Mouse (Mus musculus) left cerebral cortex, postnatal 25 days (tissue): ENCODE measurements around the gene Ralgds. TPM values are rescaled to one million over a fixed set of nuclear protein-coding genes. Genes with fewer than 3 reads are reported as not detected.

ENCODE experiments used
- DNase-seq, 2 experiments: peaks; one replicate each; pipeline ENCODE4 v3.0.0; 2022; ENCODE audit warnings: low spot score in 2 of 2, mixed read lengths in 1 of 2
- intact Hi-C: fragments of 180-260 bp; cut with DNase I; formaldehyde crosslinking; loops from one replicate; pipeline ENCODE4 v1.15.1; 2025
- total RNA-seq, 2 experiments: library from RNA; stranded (reverse); gene quantifications; 2 replicates each; pipeline ENCODE4 v1.2.3; 2021

Ralgds gene
- total RNA-seq, 2 experiments from 2014 or later: 86.4 to 92.7 TPM

DNA sequence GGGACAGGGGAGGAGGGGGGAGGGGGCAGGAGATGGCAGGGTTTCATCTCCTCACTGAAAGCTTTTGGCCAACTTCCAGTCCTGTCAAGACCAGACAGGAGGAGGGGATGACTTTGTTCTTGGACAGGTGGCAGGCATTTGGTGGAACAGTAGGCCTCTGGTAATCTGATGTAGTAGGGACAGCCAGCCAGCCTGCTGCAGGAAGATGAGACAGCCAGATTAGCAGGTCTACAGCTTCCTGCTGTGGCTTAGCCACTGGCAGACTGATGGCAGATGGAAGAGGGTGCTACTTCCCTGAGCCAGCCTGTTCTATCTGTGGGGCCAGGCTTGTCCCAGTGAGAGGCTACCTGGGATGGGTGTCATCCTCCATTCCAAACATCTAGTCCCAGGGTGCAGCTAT is 33.1 kb downstream of the Ralgds start:
- intact Hi-C loops: no loop called here
- DNase-seq: no peak

DNA sequence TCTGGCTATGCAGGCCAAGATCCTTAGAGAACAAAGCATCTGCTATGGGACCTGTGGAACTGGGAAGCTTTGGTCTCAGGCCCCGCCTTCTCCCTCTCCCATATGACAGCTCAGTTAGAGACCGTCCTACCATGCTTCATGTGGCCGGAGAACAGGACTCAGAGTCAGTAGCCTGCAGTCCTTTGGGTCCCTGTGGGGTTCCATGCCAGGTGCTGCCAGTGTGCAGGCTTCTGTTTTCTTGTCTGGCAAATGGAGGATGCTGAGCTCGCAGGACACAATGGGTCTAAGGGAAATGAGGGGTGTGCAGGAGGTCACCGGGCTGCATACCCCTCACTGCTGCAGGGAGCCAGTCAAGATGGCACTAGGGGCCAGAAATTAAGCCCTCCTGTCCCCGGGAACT is 33.6 kb downstream of the Ralgds start:
- intact Hi-C loops: no loop called here
- no peak for DNase-seq

DNA sequence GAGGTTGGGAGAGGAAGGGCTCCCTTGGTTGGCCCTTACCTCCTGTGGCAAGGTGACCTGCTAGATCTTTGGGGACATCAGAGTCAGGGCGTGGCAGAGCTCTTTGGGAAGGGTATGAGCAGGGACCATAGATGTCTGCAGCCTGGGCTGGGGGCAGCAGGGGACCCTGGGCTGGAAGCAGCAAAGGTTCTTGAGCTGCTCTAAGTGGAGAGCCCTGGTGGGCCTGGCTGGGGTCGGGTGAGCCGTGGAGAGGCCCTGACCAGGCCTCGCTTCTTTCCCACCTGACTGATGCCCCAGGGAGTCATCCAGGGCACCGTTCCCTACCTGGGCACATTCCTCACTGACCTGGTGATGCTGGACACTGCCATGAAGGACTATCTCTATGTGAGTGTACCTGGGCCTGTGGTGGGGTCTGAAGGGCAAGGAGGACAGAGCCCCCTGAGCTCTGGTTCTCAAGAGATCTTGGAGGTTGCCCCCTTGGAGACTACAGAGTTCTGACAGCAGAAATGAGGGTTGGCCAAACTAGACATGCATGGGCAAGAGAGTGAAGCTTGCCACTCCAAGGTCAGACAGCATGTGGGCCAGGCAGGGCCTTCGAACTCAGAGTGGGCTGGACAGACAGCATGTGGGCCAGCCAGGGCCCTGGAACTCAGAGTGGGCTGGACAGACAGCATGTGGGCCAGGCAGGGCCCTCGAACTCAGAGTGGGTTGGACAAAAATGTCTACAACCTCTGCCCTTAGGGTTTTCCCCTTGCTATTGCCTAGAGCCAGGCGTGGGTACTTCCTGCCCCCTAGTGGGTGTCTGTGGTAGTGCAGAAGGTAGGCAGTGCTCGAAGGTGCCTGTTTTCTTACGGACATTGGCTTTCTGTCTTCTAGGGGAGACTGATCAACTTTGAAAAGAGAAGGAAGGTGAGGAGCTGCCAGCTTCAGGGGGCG is 34.6 kb downstream of the Ralgds start:
- peak; percentile 76 to 79 for DNase-seq
- intact Hi-C loops: loop anchor here (1.0 kb wide), 1 partner anchor 33 kb away; no protein-coding TSS in a partner anchor

DNA sequence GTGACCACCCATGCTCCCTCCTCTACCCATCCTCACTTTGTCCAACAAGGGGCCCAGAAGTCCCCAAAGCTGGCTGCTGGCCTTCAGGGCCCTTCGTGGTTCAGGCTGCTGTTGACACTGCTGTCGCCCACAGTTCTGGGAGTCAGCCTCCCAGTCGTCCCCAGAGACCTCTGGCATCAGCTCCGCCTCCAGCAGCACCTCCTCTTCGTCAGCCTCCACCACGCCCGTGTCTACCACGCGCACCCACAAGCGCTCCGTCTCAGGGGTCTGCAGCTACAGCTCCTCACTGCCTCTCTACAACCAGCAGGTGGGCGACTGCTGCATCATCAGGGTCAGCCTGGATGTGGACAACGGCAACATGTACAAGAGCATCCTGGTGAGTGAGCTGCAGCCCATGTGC is 36.2 kb downstream of the Ralgds start:
- intact Hi-C loops: no loop called here
- no peak for DNase-seq

DNA sequence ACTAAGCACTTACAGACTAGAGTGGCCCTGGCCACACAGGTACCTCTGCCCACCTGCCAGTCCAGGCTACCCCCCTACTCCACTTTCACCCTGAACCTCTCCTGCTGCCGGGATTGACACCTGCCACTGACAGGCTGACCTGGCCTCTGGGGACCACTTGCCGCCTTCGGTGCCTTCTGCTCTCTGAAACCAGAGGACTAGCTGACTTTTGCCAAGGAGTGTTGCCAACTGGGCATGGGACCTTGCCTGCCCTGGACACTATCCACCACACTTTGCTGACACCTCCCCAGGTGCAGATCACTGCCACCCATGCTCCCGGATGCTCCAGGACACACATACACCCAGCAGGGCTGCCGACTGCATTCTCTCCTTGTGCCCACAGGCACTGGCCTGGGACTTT is 39.4 kb downstream of the Ralgds start:
- DNase-seq: no peak
- intact Hi-C loops: no loop called here

DNA sequence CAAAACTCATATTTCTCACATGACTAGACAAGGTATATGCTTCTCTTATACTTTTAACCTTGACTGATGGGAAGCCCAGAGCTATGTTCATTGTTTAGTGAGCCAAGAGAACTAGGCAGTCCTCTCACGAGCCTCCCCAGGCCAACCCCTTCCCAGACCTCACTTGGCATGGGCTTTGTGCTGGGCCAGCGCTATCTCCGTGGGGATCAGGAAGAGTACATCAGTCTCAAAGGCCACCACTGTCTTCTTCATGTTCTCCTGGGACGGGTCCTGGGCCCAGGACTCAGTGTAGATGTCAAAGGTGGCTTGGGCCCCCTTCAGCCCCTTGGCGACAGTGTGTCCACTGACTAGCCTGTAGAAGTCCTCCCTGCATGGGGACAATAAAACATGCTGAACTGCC is 44.5 kb downstream of the Ralgds start:
- intact Hi-C loops: no loop called here
- no peak for DNase-seq

DNA sequence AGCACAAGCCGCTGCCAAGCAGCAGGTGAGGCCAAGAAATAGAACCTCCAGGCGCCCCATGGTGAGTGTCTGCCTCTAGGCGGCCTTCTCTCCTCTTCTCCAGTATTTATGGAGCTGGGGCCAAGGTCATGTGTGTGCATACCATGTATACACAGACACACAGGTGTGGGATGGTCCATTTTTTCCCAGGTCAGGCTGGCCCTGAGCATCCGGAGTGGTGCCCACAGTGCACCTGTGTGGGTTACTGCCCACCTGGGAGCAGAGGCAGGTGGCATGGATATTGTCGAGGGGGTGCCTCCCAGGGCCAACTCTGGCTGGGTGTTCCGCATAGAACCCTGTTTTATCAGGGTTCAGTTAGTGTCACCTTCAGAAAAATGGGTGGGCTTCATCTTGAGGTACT is 50.4 kb downstream of the Ralgds start, which contains the start of gene Cel:
Gene Cel (minus strand): TSS at position 101 of the 400 bp plus-strand sequence.
- intact Hi-C loops: no loop called here
- no peak for DNase-seq

DNA sequence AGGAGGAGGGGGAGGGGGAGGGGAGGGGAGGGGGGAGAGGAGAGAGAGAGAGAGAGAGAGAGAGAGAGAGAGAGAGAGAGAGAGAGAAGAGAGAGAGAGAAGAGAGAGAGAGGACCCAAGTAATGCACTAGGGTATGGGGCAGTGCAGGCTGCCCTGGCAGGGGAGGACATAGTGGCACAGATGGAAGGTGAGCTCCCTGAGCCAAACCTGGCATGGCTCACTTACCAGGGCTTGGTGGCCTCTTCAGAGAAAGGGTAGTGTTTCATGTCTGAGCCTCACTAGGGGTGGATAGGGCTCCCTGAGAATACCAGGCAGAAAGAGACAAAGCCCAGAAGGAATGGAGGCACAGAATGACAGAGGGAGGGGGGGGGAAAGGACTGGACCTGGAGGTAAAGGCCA is 50.9 kb downstream of the Ralgds start:
- no peak for DNase-seq
- intact Hi-C loops: no loop called here

DNA sequence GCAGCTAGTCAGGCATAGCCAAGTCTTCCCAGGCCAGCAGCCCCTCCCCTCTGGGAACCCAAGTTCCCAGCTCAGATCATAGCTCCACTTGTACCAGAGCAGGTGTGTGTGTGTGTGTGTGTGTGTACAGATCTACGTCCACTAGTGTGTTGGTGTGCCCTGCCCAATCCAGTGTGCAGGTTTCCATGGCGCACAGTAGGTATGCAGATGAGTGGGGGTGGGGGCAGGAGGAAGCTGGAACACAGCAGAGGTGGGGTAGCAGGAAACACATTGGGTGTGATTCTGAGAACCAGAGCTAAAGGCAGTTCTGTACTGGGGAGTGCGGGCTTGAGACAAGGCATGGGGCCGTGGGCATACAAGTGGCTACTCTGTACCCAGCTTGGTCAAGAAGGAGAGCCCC is 51.5 kb downstream of the Ralgds start:
- intact Hi-C loops: no loop called here
- no peak for DNase-seq

DNA sequence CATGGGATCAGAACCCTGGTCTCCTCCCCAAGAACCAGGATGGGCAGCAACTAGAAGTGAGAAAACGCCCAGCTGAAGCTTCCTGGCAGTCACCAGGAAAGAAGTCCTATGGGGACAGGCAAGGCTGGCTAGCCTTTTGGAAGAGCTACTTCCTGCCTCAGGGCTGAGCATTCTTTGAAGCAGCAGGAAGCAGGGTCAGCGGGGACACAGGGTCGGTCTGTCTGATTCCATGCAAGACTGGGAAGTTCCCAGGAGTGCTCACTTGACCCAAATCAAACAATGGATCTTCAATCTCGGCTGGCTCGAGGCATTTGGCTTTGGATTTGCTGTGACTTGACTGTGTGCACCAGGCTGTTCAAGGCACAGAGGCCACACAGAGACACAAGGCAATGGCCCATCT is 53.6 kb downstream of the Ralgds start:
- DNase-seq: no peak
- intact Hi-C loops: no loop called here

DNA sequence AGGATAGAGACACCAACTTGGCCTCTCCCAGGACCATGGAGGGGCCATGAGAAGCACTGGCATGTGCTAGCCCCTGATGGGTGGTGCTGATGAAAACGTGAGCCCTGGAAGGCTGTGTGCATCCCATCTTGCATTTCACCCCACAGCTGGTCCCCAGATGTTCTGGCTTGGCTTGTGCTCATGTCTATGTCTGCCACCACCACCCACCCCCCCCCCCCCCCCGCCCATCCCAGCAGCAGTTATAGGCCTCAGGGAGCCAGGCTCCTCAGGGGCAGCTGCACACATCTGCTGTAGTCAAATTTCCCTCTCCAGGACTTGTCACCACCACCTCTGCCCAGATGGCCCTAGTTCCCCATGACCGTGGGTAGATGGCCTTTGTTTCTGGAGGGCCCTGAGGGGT is 57.0 kb downstream of the Ralgds start:
- no peak for DNase-seq
- intact Hi-C loops: no loop called here

DNA sequence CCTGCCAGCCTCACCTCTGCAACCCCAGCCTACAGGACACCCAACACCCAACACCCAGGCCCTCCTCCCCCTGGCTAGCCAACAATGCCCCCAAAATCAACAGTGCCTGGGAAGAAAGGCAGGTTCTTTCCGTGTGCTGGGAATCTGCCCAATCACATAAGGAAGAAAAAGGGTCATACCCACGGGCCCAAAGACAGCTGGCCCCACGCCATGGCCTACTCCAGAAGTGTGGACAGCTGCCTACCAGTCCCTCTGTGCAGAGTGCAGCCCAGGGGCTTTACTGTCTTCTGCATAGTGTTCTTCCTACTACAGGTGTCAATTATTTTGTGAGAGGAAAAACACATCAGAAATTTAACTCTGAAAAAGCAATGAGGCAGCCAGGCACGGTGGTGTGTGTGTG is 62.4 kb downstream of the Ralgds start:
- no peak for DNase-seq
- intact Hi-C loops: no loop called here

DNA sequence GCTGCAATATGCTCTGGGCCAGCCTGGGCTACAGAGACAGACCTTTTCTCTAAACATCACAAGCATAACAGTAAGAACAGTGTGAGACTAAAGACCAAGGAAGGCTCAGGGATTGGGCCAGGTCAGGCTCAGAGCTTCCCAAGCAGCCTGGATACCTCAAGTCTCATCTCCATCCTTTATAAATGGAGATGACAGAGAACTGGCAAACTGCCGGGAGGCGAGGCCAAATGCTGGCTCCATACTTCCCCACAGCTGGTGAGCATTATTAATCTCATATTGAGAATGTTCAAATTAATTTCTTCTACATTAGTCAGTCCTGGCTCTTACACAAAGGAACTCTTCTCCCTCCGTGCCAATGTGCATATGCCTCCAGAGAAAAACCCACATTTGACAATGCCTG is 63.9 kb downstream of the Ralgds start:
- intact Hi-C loops: no loop called here
- DNase-seq: no peak

DNA sequence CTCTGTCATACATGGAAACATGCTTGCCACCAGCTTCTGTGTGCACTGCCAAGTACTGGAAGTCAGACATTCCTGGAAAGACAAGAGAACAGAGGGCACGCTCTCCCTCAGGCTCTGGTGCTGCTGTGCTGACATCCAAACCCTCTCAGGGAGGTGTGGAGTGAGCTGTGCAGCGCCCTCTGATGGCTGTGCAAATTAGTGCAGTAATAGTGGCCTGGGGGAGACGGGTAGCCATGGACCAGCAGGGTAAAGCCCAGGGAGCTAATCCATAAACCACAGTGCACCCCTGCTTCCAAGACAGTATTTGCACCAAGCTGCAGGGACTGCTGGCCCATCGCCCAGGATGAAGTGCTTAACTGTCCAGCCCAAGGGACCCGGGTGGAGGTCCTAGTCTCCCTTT is 65.1 kb downstream of the Ralgds start:
- DNase-seq: no peak
- intact Hi-C loops: no loop called here

DNA sequence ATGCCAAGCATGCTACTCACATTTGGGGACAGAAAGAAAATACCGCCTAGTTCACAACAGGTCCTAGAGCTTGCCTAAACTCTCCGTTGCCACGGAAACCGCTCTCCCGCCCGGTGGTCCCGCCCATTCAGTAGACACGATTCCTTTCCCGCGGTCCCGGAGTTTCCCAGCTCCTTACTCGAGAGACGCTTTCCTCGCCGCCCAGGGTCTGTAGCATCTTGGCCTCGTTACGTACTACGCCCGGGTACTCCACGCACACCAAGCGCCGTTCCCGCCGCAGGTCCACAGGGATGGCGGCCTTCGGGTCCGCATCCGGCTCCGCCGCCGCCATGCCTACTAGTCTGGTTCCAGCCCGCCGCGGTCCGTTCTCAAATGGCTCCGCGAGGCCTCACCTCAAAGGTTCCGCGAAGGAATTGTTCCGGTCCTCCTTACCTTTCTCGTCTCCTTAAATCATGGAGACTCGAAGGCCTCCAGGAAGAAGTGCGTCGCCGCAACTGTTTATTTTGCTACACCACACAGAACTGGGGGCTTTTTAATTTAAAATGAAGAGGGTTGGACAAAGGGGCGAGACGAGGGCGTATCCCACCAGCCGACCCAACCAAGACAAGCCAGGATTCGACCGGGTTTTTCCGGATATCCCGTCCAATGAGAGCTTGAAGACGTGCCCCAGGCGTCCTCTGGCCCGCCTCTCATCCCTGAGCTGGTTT is 69.9 kb downstream of the Ralgds start:
- intact Hi-C loops: loop anchor here (2.0 kb wide), 1 partner anchor 68 kb away; no protein-coding TSS in a partner anchor
- peak; percentile 89 to 91 for DNase-seq

DNA sequence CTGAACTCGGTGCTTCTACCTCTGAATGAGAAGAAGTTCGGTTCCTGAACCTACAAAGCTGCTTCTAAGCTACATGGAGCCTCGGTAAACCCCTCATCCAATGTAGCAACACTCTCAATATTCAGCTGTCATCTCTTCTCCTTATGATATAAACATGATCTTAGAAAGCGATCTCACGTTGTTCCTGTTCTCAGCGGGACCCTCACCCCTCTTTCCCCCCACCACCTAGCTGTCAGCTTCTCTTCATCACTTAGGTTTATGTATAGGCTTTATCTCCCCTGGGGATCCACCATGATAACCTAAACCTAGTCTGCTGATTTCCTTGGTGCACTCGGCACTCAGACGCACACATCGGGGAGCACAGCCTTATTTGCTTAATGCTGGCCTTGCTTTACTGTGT is 70.7 kb downstream of the Ralgds start, which contains the start of gene Gtf3c5:
Gene Gtf3c5 (minus strand): TSS at position 101 of the 400 bp plus-strand sequence.
- DNase-seq: no peak
- intact Hi-C loops: loop anchor here (2.0 kb wide), 1 partner anchor 69 kb away; no protein-coding TSS in a partner anchor

DNA sequence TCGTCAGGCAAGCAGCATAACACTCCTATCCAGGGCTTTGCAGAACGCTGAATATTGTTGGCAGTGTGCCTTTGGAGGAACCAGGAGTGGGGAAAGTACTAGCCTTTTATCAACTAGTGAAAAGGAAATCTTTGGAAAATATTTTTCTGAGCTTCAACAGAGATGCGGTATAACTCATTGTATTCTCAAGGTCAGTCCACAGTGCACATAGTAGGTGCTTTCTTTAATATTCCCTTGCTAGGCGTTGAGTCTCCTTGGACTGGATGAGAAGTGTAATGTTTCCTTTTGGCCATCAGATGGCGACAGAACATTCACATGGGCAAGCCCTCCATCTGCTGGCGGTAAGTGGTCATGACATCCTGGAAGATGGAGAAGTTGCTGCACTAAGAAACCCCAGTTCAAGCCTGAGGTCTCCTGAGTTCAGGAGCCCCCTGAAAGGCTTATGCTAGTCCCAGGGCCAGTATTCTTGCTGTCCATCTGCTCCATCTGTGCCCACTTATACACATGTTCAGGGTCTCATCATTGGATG is 72.2 kb downstream of the Ralgds start:
- intact Hi-C loops: no loop called here
- peak; percentile 80 to 86 for DNase-seq

DNA sequence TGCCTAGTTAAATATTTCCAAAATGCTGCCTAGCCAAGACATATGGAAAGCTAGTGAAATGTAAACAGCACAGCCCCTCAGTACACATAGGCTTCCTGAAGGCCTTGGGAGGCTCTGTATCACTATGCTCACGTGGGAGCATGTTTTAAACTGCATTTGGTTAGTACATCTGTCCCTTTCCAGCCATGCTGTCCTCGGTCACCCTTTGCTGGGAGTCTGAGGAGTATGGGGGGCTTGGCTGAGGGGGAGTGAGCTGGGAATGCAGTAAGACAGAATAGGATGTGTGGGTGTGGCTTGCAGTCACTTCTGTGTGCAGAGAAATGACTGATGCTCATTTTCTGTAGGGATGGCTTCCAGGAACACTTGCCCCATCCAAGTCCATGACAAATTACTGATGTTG is 72.8 kb downstream of the Ralgds start:
- intact Hi-C loops: no loop called here

DNA sequence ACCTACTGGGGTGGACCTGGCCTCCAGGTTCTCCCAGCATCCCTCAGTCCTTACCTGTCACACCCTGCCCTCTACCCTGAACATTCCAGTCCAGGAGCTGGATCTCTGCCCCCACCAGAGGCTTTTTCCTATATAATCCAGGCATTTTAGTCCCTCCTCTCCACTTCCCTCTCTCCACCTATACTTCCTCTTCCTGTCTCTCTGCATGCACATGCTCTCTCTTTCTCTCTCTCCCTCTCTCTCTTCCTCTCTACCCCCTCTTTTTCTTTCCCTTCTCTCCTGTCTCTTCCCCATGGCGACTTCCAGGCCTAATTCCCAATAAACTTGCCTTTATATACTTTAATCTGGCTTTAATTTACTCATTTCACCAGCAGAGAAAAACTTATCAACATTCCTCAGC is 75.6 kb downstream of the Ralgds start:
- no peak for DNase-seq

More for the DNA sequence above, 72.8 kb downstream of the Ralgds start:
- DNase-seq: peak in 1 of 2 experiments; percentile 50

DNA sequence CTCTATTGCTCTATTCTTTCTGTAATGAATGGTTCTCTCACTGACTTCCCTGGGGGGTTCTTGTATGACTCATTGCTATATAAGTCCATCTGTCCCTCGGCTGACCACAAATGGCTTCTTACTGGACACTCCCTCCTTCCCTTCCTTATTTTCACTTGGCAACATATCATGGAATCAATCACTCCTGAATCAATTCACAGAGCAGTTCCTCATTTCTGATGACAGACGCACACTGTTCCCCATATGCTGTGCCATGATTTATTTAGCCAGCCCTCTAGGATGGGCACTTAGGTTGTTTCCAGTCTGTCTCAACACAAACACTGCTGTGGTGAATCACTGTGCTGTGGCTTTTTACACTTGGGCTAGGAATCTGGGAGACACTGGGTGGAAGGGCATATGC is 78.6 kb downstream of the Ralgds start:
- intact Hi-C loops: no loop called here
- DNase-seq: no peak

More for the DNA sequence above, 75.6 kb downstream of the Ralgds start:
- intact Hi-C loops: no loop called here
